Mouse (Mus musculus) midbrain, embryonic 14.5 days (tissue): ENCODE measurements around the gene Micu1. TPM values are rescaled to one million over a fixed set of nuclear protein-coding genes. Genes with fewer than 3 reads are reported as not detected.

ENCODE experiments used
- polyA plus RNA-seq: library from polyadenylated mRNA; unstranded; fragments of >200 nt; fragmentation: Nextera tagmentation; extraction: Ambion mirVana; gene quantifications from 2 replicates; pipeline ENCODE4 v1.2.1, GENCODE M21; 2014

Micu1 gene
- polyA plus RNA-seq, 1 experiment from 2014 or later = 69.3 TPM

Other genes starting within 250 kb of the Micu1 start
- gene Gm10322, start 86.4 kb upstream of the Micu1 start, polyA plus RNA-seq = not detected in 2 replicates
- 24.7 and 29.9 TPM in 2 replicates for gene Mcu, start 85.8 kb upstream of the Micu1 start, polyA plus RNA-seq
- 15.9 and 20.5 TPM in 2 replicates for gene Dnajb12, start 177.1 kb downstream of the Micu1 start, polyA plus RNA-seq
- gene Ddit4, start 249.4 kb downstream of the Micu1 start, polyA plus RNA-seq = 6.2 and 7.3 TPM in 2 replicates